Mouse (Mus musculus): ENCODE measurements around the gene Pawr. TPM values are rescaled to one million over a fixed set of nuclear protein-coding genes. Genes with fewer than 3 reads are reported as not detected.
"Not testable (repeated sequence)": the region's sequence is repeated elsewhere in the genome, so short reads cannot be mapped to it uniquely, and the experiment has no call there.

Pawr gene
- polyA plus RNA-seq, 1 experiment, result 7.7 TPM

- peak; percentile 56 for DNase-seq (ENCODE audit: low read depth)
These were observed 59.5 kb downstream of the Pawr start for GRCm38 (mm10) chr10:108391370-108391902.

- DNase-seq (ENCODE audit: low read depth), result no peak
These were observed 60.2 kb downstream of the Pawr start for GRCm38 (mm10) chr10:108392151-108392550.

DNA sequence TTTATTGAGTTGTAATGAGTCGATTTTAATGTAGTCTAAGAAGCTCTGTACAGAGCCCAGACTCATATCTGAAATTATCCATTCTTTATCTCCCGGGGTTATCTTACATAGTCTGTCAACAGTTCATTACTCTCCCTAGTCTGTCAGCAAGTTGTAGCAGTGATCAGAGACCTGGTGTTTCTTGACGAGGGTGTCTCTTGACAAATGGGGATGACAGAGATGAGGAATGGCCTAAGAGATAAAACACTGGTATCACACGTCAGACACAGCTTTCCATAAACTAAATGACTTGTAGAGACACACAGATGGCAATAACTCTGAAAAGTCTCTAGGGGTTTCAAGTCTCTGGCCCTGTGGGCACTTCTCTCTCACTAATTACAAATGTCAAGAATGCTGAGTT, 62.4 kb downstream of the Pawr start:
- no peak for DNase-seq (ENCODE audit: low read depth)

DNA sequence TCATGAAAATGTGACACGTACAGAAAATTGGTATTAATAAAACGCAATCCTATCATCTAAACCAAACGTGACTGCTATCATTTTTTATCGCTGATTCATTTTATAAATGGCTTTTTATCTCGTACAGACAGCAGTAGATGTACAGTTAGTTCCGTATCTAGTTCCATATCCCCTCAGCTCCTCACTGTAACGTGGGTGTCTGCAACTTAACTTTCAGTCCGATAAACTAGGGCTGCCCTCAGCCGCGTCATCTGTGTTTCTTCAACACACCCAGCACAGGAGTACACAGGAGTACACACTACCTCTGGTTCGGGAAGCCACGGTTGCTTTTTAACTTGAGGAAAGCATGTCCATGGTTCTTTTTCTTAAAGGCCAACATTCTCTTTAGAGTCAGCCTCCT, 63.3 kb downstream of the Pawr start:
- DNase-seq (ENCODE audit: low read depth), result no peak

- DNase-seq (ENCODE audit: low read depth), result no peak
These were observed 63.7 kb downstream of the Pawr start for GRCm38 (mm10) chr10:108395647-108396046.

DNA sequence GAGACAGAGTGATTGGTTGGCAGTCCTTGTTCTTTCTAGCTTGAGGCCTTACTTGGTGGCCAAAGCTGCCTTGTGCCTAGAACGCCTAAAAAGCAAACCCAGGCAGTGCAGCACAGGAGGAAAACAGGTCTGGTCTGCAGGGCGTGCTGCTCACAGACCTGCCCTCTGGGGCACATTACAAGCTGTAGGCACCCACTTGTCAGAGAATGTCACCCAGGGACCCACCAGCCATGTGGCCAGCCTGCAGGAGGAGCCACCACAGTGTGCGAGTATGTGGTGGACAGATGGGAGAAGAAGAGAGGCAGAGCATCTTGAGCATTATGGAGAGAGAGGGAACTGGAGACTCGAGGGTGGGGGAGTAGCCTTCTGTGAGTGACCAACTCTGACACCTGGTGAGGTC, 70.8 kb downstream of the Pawr start:
- no peak for DNase-seq (ENCODE audit: low read depth)

DNA sequence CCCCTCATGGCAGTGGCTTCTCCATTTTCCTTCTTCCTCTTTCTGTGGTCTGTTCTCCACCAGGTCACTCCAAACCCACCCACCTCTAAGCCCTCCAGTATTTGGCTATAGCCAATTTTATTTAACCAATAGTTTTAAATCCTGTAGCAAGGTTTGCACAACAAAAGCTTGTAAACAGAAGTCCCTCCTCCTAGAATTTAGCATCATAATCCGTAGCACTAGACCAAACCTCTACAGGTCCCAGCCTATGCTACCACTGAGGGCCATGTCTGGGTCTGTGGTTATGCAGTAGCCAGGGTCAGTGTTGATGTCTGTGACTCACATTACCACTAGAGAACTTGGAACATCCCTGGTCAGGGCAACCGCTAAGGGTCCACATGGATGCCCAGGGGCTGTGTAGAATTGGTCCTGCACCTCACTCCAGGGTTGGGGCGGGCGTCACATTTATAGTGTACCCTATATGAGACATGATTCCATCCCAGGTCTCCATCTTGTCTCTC, 71.5 kb downstream of the Pawr start:
- no peak for DNase-seq (ENCODE audit: low read depth)

DNA sequence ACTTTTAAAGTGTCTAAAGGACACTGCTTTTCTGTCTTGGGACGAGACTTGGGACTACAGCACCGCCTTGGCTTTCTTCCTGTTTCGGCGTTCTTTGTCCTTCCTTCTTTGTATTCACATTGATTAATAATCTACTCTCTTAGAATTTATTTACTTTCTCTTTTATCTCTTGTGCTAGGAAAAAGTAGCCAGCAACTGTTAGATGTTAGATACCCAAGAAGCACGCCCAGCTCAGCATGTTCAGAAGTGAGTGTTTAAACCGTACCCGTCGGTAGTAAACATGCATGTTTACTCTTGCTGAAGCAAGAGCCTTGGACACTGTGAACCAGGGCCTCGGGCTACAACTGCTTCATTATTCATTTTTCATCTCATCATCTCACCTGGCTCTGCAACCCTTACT, 72.2 kb downstream of the Pawr start:
- no peak for DNase-seq (ENCODE audit: low read depth)

DNA sequence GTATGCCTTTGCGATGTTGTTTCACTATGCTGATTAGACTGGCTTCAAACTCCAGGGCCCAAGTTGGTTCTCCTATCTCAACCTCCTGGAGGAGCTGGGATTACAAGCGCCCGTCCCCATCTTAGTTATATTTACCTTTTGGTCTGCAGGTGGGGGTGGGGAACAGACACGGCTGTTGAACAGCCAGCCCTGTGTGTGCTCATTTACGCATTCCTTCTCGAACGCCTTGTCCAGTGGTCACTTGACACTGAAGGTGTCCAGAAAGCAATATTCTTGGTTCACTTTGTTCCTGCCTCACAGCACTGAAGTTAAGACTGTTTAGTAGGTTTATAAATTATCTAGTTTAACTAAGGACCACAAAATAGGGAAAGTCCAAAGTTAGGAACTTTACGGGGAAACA, 73.2 kb downstream of the Pawr start:
- DNase-seq (ENCODE audit: low read depth), result no peak

GRCm38 (mm10) chr10:108405931-108406330, 74.0 kb downstream of the Pawr start:
- DNase-seq (ENCODE audit: low read depth), result no peak

GRCm38 (mm10) chr10:108406798-108407754, 75.2 kb downstream of the Pawr start:
- DNase-seq (ENCODE audit: low read depth), result no peak

GRCm38 (mm10) chr10:108408025-108408424, 76.1 kb downstream of the Pawr start:
- peak; percentile 47 for DNase-seq (ENCODE audit: low read depth)

- no peak for DNase-seq (ENCODE audit: low read depth)
These were observed 76.5 kb downstream of the Pawr start for GRCm38 (mm10) chr10:108408437-108408836.

- no peak for DNase-seq (ENCODE audit: low read depth)
These were observed 77.1 kb downstream of the Pawr start for GRCm38 (mm10) chr10:108408986-108409385.

DNA sequence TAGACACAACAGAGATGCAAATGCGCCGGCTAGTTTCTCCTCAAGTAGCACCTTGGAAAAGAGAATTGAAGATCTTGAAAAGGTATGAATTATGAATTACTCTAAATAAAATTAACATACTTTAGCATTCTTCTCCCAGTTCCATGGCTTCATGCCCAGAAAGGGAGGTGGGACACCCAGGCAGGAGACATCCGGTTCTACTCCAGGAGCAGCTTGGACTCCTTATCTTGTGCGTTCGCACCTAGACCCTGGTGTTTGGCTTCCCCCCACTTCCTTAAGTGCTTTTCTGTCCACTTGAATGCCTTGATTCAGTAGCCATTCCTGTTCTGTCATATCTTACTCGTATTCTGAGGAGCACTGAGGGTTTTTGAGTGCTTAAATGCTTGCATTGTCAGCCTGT, 77.6 kb downstream of the Pawr start:
- no peak for DNase-seq (ENCODE audit: low read depth)

GRCm38 (mm10) chr10:108414936-108415635, 83.2 kb downstream of the Pawr start:
- no peak for DNase-seq (ENCODE audit: low read depth)

DNA sequence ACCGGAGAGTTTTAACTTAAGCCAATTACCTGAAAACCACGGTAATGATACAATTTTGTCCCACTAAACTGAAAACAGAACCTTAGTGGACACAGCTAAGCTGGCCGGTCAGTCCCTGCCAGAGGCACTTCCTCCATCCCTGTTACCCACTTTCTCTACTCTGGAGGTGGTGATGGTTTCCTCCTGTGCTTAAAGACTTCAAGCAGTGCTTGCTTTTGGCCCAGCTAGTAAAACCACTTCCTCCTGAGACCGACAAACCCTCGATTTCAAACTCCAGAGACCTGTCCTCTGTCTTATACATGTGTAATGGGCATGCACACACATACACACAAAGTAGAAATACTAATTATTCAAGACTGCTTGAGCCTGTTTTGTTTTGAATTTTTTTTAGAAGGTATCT, 85.5 kb downstream of the Pawr start:
- no peak for DNase-seq (ENCODE audit: low read depth)

GRCm38 (mm10) chr10:108430553-108430952, 98.6 kb downstream of the Pawr start:
- no peak for DNase-seq (ENCODE audit: low read depth)

DNA sequence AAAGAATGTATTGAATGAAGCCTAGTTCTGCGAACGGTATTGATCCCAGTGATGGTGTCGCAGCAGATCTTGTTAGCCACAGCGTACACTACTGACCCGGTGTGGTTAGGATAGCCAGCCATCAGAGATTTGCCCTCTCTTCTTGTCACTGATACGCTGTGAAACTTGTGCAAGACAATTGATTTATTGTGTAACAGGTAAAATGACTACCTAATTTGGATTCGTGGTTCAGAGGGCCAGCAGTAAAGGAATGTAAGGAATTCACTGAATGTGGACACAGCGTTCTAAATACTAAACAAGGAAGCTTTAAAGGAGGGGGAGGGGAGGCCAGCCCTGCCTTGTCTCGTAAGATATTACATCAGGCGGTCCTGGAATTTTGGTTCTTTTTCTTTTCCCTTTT, 100.3 kb downstream of the Pawr start:
- DNase-seq (ENCODE audit: low read depth), result no peak

DNA sequence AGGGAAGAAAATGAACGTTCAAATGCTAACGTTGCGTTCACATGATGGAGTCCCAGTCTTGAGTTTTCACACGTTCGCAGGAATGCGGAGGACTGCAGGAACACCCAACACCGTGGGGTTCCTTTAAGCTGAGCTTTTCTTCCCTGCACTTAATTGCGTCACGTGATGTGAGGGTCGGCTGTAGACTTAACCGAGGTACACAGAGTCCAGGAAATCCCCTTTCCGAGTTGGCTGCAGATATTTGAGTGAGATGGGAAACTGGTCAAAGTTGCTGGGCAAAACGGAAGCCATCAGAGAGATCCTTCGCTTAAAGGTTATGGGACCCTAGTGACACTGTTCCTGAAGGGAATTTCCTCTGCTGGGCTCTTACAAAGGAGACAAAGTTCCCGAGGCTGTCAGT, 102.1 kb downstream of the Pawr start:
- DNase-seq (ENCODE audit: low read depth), result no peak

DNA sequence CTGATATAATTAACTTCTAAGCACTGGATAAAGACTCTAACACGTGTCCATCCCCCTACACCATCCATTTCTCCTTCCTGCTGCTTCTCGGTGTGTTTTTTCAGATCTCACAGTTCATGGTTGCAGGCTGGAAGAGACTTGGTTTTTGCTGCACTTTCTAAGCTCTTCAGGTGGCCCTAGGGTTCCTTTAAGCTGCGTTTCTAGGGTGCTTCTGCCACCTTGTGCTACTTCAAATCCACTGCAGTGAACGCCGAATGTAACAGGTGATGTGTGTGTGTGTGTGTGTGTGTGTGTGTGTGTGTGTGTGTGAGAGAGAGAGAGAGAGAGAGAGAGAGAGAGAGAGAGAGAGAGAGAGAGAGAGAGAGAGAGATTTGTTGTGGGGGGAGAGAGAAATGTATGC, 103.7 kb downstream of the Pawr start:
- DNase-seq (ENCODE audit: low read depth), result no peak

DNA sequence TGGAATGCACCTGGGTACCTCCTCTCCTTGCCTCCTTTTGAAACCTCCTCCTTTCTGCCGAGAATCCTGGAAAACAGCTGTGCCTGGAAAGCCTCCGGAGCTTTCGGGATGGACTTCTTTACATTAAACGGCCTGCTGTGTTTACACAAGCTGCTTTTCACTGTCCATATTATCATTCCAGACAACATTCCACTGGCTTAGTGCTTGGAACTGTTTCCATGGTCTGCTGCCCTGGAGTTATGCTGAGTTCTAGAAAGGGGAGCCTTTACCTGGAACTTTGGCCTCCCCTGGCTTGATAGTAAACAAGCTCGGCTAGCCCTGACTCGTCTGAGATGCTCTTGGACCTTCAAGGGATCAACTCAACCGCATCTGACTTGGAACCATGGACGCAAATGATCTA, 104.4 kb downstream of the Pawr start:
- no peak for DNase-seq (ENCODE audit: low read depth)

GRCm38 (mm10) chr10:108440251-108440650, 108.3 kb downstream of the Pawr start:
- DNase-seq (ENCODE audit: low read depth), result not testable (repeated sequence)
